Comparison of ENCODE assay signal across 17 mouse cellular contexts in the genomic region with DNA sequence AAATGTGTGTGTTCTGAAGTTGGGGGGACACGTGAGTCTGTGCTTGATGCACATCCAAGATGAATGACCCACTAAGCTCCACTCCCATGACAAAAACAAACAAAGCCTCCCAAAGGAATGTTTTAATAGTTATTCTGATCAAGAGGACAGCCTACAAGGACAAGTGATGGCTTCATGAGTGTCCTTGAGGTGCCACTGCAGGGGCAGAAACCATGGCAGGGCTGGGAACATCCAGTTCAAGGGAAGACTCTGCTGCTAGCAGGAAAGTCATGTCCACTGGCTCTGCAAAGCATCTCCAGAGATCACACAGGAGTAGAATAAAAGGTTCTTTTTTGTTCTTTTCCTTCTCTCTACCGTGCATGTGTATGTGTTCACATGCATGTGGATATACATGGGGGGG.
DNase-seq lines count a peak whose midpoint lies in the region; ATAC-seq and TF ChIP-seq lines count a peak whose summit lies in the region.
"Had no signal": no experiment of that assay in that cellular context is flagged by ENCODE, and none has a peak within 500 bp of the region (broad histone marks: within the 10 kb centered on the region; RNA-seq: fewer than 3 reads in every experiment).

No protein-coding gene starts in this region.

- 80% methylated on average over 2 of the region's 2 CpGs for WGBS in heart, embryonic 12.5 days

- H3K36me3 ChIP-seq in heart, embryonic 12.5 days: no peaks in the 10 kb centered on the region
- H3K36me3 ChIP-seq: embryonic facial prominence, embryonic 10.5 days; embryonic facial prominence, embryonic 12.5 days; forebrain, embryonic 15.5 days had no signal

- TF ChIP-seq CTCF in cortical plate, adult 2 months (IDR thresholded peaks at IDR 0.05; ENCODE audit: extremely low read depth, insufficient read depth, low read length): no peak

- DNase-seq in adrenal gland, adult 8-10 months: peak; percentile 17
- no peak for DNase-seq in adrenal gland, adult 18-20 months (ENCODE audit: low spot score in 2 of 2)
- no peak for DNase-seq in heart, postnatal 14 days
- no peak for DNase-seq in left cerebral cortex, postnatal 36 days (ENCODE audit: low spot score in 2 of 2)
- DNase-seq: cerebellum, adult 11 months; cerebellum, adult 18-20 months; cerebellum, adult 8-10 months; cerebellum, adult 9-11 months; cerebellum, postnatal 14 days; cerebellum, postnatal 36 days; forebrain, postnatal 0 days had no signal

- H3K9me3 ChIP-seq in heart, embryonic 12.5 days (replicated peaks): no peaks in the 10 kb centered on the region
- H3K9me3 ChIP-seq: embryonic facial prominence, embryonic 10.5 days; embryonic facial prominence, embryonic 12.5 days; forebrain, embryonic 13.5 days; forebrain, embryonic 15.5 days had no signal

- no peak for TF ChIP-seq POLR2A in cortical plate, adult 2 months (IDR thresholded peaks at IDR 0.05; ENCODE audit: extremely low read depth, insufficient read depth, low read length)

- ATAC-seq in heart, embryonic 12.5 days (ENCODE audit: insufficient number of reproducible peaks, low FRiP score): no peak
- ATAC-seq: forebrain, embryonic 13.5 days; forebrain, embryonic 15.5 days; forebrain, postnatal 0 days had no signal

- H3K4me1 ChIP-seq in heart, embryonic 12.5 days (replicated peaks): peaks cover 17% of the 10 kb centered on the region
- peaks cover 10% of the 10 kb centered on the region for H3K4me1 ChIP-seq in cortical plate, adult 2 months (ENCODE audit: control insufficient read depth, insufficient read depth, low read length)
- H3K4me1 ChIP-seq: embryonic facial prominence, embryonic 10.5 days; embryonic facial prominence, embryonic 12.5 days had no signal

- no peaks in the 10 kb centered on the region for H3K27me3 ChIP-seq in heart, embryonic 12.5 days (replicated peaks)
- H3K27me3 ChIP-seq: embryonic facial prominence, embryonic 12.5 days; forebrain, embryonic 13.5 days; forebrain, embryonic 15.5 days had no signal

- H3K27ac ChIP-seq in heart, embryonic 12.5 days (ENCODE audit: poor library complexity, severe bottlenecking): no peak overlapping the region
- 0 out of 2 replicates have a peak overlapping the region, but pooled peaks have one; percentile 40 for H3K27ac ChIP-seq in cortical plate, adult 2 months (ENCODE audit: insufficient read depth, low read length)
- H3K27ac ChIP-seq: embryonic facial prominence, embryonic 10.5 days; embryonic facial prominence, embryonic 12.5 days; forebrain, embryonic 13.5 days had no signal

- no peak overlapping the region for H3K4me2 ChIP-seq in heart, embryonic 12.5 days
- H3K4me2 ChIP-seq: embryonic facial prominence, embryonic 12.5 days; forebrain, embryonic 13.5 days; forebrain, embryonic 15.5 days had no signal

- intact Hi-C loops in heart, postnatal 14 days (cut with DNase I): no loop called here
- intact Hi-C loops in left cerebral cortex, postnatal 36 days (cut with DNase I): no loop called here

- H3K4me3 ChIP-seq in heart, embryonic 12.5 days: no peak overlapping the region
- no peak overlapping the region for H3K4me3 ChIP-seq in cortical plate, adult 2 months (ENCODE audit: insufficient read depth, low read length)
- H3K4me3 ChIP-seq: embryonic facial prominence, embryonic 10.5 days; embryonic facial prominence, embryonic 12.5 days; forebrain, embryonic 13.5 days; forebrain, embryonic 15.5 days had no signal

- H3K9ac ChIP-seq in heart, embryonic 12.5 days: peak overlapping the region; percentile 9; the same call in 1 of the 2 replicates
- H3K9ac ChIP-seq: embryonic facial prominence, embryonic 12.5 days; forebrain, embryonic 13.5 days; forebrain, embryonic 15.5 days; forebrain, postnatal 0 days had no signal
